Mouse (Mus musculus) Muller cell, postnatal 12 days (primary cell): ENCODE measurements around the gene Zfp13.

ENCODE experiments used
- DNase-seq: peaks from one replicate; pipeline ENCODE4 v3.0.0-alpha.2; 2015; ENCODE audit errors: inconsistent ontology term

Zfp13 gene

GRCm38 (mm10) chr17:23592208-23592925, 6.9 kb downstream of the Zfp13 start:
- peak; percentile 99 for DNase-seq

- no peak for DNase-seq
Measured at GRCm38 (mm10) chr17:23587253-23587652, 12.0 kb downstream of the Zfp13 start.

- DNase-seq, result peak; percentile 78
Measured at GRCm38 (mm10) chr17:23585721-23586491, 13.4 kb downstream of the Zfp13 start.

- no peak for DNase-seq
Measured at GRCm38 (mm10) chr17:23584786-23585185, 14.5 kb downstream of the Zfp13 start.

GRCm38 (mm10) chr17:23575951-23576552, 23.2 kb downstream of the Zfp13 start:
- DNase-seq, result no peak

GRCm38 (mm10) chr17:23574130-23574529, 25.2 kb downstream of the Zfp13 start:
- DNase-seq, result no peak

- no peak for DNase-seq
Measured at GRCm38 (mm10) chr17:23572059-23572458, 27.2 kb downstream of the Zfp13 start.

- DNase-seq, result no peak
Measured at GRCm38 (mm10) chr17:23571084-23571483, 28.2 kb downstream of the Zfp13 start.

GRCm38 (mm10) chr17:23570017-23570416, 29.3 kb downstream of the Zfp13 start:
- peak; percentile 53 for DNase-seq

- DNase-seq, result no peak
Measured at GRCm38 (mm10) chr17:23568370-23568769, 30.9 kb downstream of the Zfp13 start.

GRCm38 (mm10) chr17:23566787-23567186, 32.5 kb downstream of the Zfp13 start:
- no peak for DNase-seq

- no peak for DNase-seq
Measured at GRCm38 (mm10) chr17:23564368-23564715, 34.9 kb downstream of the Zfp13 start.

GRCm38 (mm10) chr17:23563595-23564367, 35.5 kb downstream of the Zfp13 start, which contains the start of gene Zfp213:
TSS of gene Zfp213 (minus strand) at chr17:23564238.
- peak; percentile 99 for DNase-seq

- no peak for DNase-seq
Measured at GRCm38 (mm10) chr17:23559767-23560166, 39.5 kb downstream of the Zfp13 start.

GRCm38 (mm10) chr17:23555243-23555916, 43.9 kb downstream of the Zfp13 start:
- DNase-seq, result no peak

GRCm38 (mm10) chr17:23554321-23554720, 45.0 kb downstream of the Zfp13 start:
- no peak for DNase-seq

- DNase-seq, result no peak
Measured at GRCm38 (mm10) chr17:23553634-23554120, 45.6 kb downstream of the Zfp13 start.

GRCm38 (mm10) chr17:23552896-23553633, 46.2 kb downstream of the Zfp13 start:
- no peak for DNase-seq

GRCm38 (mm10) chr17:23551963-23552362, 47.3 kb downstream of the Zfp13 start:
- DNase-seq, result no peak

GRCm38 (mm10) chr17:23551416-23551815, 47.9 kb downstream of the Zfp13 start:
- no peak for DNase-seq
